Mouse (Mus musculus) heart, embryonic 14.5 days (tissue): ENCODE measurements around the gene Wnt9a. TPM values are rescaled to one million over a fixed set of nuclear protein-coding genes. Genes with fewer than 3 reads are reported as not detected.

Experiments
- ATAC-seq: fragments of 200-750 bp; cut with Nextera tagmentation; 2 replicates; pipeline ENCODE4 v1.8.0; 2017; ENCODE audit warnings: low read depth, moderate TSS enrichment; ENCODE audit not compliant: insufficient number of reproducible peaks, insufficient read depth, low FRiP score
- H3K27ac ChIP-seq, 2 experiments: fragments of 200-500 bp in 1 of 2; fragments of 300-500 bp in 1 of 2; sonication (generic) in 1 of 2; replicated peaks in 1 of 2; 2 replicates each; pipeline ENCODE4 v1.5.1; 2012 to 2014; ENCODE audit warnings: low read depth in 2 of 2, low read length in 2 of 2, control low read depth in 1 of 2, mild to moderate bottlenecking in 1 of 2, mixed read lengths in 1 of 2; ENCODE audit not compliant: control insufficient read depth in 1 of 2, insufficient read depth in 1 of 2
- H3K27me3 ChIP-seq: fragments of 300-500 bp; sonication (generic); 2 replicates; pipeline ENCODE4 v1.6.1; 2014; ENCODE audit warnings: mild to moderate bottlenecking, low read length, control low read depth; ENCODE audit not compliant: control insufficient read depth, insufficient read depth
- H3K36me3 ChIP-seq: fragments of 300-500 bp; sonication (generic); 2 replicates; pipeline ENCODE4 v1.6.1; 2014; ENCODE audit warnings: mild to moderate bottlenecking, control low read depth, low read length, mixed read lengths; ENCODE audit not compliant: control insufficient read depth, insufficient read depth
- H3K4me1 ChIP-seq, 2 experiments: fragments of 200-500 bp in 1 of 2; fragments of 300-500 bp in 1 of 2; sonication (generic) in 1 of 2; 2 replicates each; pipeline ENCODE4 v1.6.1; 2012 to 2014; ENCODE audit warnings: low read length in 2 of 2, control low read depth in 1 of 2, mixed read lengths in 1 of 2; ENCODE audit not compliant: control insufficient read depth in 2 of 2, insufficient read depth in 2 of 2
- H3K4me2 ChIP-seq: fragments of 300-500 bp; sonication (generic); 2 replicates; pipeline ENCODE4 v1.6.1; 2014; ENCODE audit warnings: mild to moderate bottlenecking, low read length
- H3K4me3 ChIP-seq, 2 experiments: fragments of 200-500 bp in 1 of 2; fragments of 300-500 bp in 1 of 2; sonication (generic) in 1 of 2; 2 replicates each; pipeline ENCODE4 v1.5.1; 2012 to 2014; ENCODE audit warnings: low read length in 2 of 2, mild to moderate bottlenecking in 2 of 2, control low read depth in 1 of 2, low read depth in 1 of 2, moderate library complexity in 1 of 2; ENCODE audit not compliant: control insufficient read depth in 1 of 2, insufficient read depth in 1 of 2
- H3K9ac ChIP-seq: fragments of 300-500 bp; sonication (generic); 2 replicates; pipeline ENCODE4 v1.6.1; 2014; ENCODE audit warnings: mild to moderate bottlenecking, low read length
- H3K9me3 ChIP-seq: fragments of 300-500 bp; sonication (generic); 2 replicates; pipeline ENCODE4 v1.6.1; 2016; ENCODE audit warnings: low read length, control low read depth; ENCODE audit not compliant: control insufficient read depth
- WGBS: fragments of 180-500 bp; shearing (Covaris S2); extraction: QIAGEN DNeasy Blood & Tissue Kit; methylation state at CpG from one replicate; pipeline ENCODE4 v1.1.7; 2014; 5-methylcytosine and 5-hydroxymethylcytosine counted together
- polyA plus RNA-seq: library from polyadenylated mRNA; unstranded; fragments of >200 nt; fragmentation: Nextera tagmentation; extraction: Ambion mirVana; gene quantifications from 2 replicates; pipeline ENCODE4 v1.2.1, GENCODE M21; 2014

Gene Wnt9a
- 0.97 and 1.2 TPM in 2 replicates for polyA plus RNA-seq

DNA sequence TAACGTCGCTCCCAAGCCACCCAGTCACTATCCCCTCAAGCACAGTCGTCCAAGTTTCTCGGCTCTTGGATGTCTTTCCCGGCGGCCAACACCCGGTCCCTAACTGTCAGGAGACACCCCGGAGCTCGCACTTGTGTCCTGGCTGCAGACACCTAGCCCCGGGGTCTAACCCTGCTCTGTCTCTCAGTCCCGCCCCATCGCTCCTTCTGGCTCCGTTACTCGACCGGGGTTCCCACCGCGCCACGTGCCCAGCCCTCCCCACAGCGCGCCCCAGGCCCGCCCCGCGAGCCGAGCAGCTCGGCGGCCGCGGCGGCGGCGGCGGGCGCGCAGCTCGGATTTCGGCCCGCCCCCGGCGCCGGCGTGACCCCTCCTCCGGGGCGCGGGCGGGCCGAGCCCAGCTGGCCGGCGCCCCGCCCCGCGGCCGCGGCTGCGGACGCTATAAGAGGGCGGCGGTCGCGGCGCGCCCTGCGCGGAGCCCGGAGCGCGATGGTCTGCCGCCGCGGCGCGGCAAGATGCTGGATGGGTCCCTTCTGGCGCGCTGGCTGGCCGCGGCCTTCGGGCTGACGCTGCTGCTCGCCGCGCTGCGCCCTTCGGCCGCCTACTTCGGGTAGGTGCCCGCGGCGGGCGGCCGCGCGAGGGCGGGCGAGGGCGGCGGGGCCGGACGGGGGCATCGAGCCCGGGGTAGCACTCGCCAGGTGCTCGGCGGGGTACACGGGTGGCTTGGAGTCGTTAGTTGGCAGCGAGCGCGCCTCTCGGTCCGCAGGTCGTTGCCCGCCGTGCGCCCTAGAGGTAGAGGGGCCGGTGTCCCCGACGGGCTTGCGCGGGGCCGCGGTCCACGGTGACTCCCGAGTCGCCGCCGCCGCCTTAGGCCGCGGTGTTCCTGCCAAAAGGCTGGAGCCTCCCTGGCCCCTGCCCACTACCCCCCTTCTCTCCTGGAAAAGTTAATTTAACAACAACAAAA, at the start of gene Wnt9a:
TSS of gene Wnt9a (plus strand) at position 468 of the 961 bp plus-strand sequence.
- peak; percentile 78 for ATAC-seq

DNA sequence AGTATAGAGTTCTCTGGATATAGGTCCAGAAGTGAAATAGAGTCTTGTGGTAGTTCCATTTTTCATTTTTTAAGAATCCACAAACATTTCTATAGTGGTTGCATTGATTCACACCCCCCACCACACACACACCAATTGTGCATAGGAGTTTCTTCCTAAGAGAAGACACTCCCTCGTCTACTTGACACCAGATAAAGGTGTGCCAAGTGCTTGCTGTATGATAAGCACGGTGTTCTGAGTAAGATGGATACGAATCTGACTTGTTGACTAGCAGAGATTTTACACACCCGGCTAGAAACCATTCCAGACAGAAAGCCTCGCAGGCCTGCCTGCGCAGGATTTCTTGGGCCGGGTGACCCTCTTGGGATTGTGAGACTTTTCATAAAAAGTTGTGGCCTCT, 47.1 kb upstream of the Wnt9a start:
- ATAC-seq, result no peak
- H3K4me3 ChIP-seq, result no peak overlapping the region
- H3K4me2 ChIP-seq, result no peak overlapping the region
- 42% methylated on average over 7 of the region's 7 CpGs for WGBS
- H3K9ac ChIP-seq, result no peak overlapping the region
- H3K4me1 ChIP-seq, result peaks cover 4 to 11% of the 10 kb centered on the region in 2 experiments; a peak in 3 of 4 replicates
- peaks cover 34% of the 10 kb centered on the region for H3K27me3 ChIP-seq
- no peaks in the 10 kb centered on the region for H3K36me3 ChIP-seq
- no peaks in the 10 kb centered on the region for H3K9me3 ChIP-seq
- H3K27ac ChIP-seq, result no peak overlapping the region

More for the DNA sequence above, at the start of gene Wnt9a:
- WGBS, result under 1% methylated on average over 107 of the region's 128 CpGs
- Histone ChIP-seq H3K36me3 (no peaks in the 10 kb centered on the region), H3K4me1 (peaks cover 11 to 30% of the 10 kb centered on the region in 2 experiments; a peak in 3 of 4 replicates), H3K4me3 (peak within 1 kb of the TSS; percentile 65 to 69), H3K4me2 (peak within 1 kb of the TSS; percentile 95), H3K27me3 (peaks cover 64% of the 10 kb centered on the region), H3K27ac (no peak within 1 kb of the TSS), H3K9ac (peak within 1 kb of the TSS; percentile 72), H3K9me3 (no peaks in the 10 kb centered on the region)

DNA sequence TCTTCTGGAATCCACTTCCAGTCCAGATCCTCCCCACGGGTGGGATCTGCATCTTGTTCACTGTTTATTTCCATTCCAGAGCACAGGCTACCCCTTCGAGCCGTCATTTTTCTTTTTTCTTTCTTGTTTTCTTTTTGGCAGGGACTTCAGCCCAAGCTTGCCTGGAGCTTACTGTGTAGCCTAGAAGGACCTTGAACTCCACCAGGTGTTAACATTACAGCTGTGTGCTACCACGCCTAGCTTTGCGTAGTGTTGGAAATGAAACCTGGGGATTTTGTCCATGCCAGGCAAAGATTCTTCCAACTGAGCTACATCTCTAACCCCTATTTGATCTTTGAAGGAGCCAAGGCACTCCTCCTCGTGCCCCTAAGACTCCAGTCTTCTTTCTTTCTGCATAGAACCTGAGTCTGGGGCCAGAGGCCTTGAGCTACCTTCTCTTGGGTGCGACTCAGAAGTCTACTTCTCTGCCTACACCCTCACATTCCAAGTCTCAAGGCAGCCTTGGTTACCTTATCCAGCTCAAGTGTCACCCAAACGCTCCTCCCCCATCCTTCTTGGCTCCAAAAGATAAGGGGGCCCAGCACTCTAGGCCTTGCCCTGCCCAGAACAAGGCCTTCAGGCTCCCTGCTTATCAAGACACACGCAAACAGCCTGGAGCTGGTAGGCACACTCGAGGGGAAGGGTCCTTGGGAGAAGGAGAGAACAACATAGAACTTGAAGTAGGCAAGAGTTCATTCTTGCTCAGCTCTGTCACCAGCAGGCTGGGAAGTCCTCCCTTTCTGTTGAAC, 45.8 kb upstream of the Wnt9a start:
- ATAC-seq, result no peak
- Histone ChIP-seq H3K27me3 (peaks cover 47% of the 10 kb centered on the region), H3K9me3 (no peaks in the 10 kb centered on the region)

DNA sequence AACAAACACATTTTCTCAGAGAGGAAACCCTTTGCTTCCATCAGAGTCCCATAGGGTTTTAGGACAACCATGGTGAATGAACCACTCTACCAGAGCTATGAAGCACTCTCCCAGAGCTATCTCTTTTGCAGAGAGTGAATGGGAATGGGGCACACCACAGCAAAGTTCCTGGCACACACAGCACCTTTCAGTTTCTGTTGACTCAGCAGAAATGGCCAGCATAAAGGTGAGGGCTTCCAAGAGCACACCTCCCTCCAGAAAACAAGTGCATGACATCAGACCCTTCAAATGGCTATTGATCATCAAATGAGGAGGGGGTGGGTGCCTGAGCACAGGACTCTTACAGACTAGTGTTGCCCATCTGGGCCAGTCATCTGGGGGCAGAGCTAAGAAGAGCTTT, 44.4 kb upstream of the Wnt9a start:
- Histone ChIP-seq H3K4me2 (no peak overlapping the region), H3K27me3 (peaks cover 61% of the 10 kb centered on the region), H3K4me1 (peaks cover 4 to 11% of the 10 kb centered on the region in 2 experiments; a peak in 3 of 4 replicates), H3K9me3 (no peaks in the 10 kb centered on the region), H3K27ac (no peak overlapping the region), H3K36me3 (no peaks in the 10 kb centered on the region), H3K4me3 (no peak overlapping the region), H3K9ac (no peak overlapping the region)
- ATAC-seq, result no peak

More for the DNA sequence above, 45.8 kb upstream of the Wnt9a start:
- 52% methylated on average over 10 of the region's 10 CpGs for WGBS
- Histone ChIP-seq H3K27ac (no peak overlapping the region), H3K4me2 (no peak overlapping the region), H3K4me1 (peaks cover 4 to 11% of the 10 kb centered on the region in 2 experiments; a peak in 3 of 4 replicates), H3K4me3 (no peak overlapping the region), H3K36me3 (no peaks in the 10 kb centered on the region), H3K9ac (no peak overlapping the region)

DNA sequence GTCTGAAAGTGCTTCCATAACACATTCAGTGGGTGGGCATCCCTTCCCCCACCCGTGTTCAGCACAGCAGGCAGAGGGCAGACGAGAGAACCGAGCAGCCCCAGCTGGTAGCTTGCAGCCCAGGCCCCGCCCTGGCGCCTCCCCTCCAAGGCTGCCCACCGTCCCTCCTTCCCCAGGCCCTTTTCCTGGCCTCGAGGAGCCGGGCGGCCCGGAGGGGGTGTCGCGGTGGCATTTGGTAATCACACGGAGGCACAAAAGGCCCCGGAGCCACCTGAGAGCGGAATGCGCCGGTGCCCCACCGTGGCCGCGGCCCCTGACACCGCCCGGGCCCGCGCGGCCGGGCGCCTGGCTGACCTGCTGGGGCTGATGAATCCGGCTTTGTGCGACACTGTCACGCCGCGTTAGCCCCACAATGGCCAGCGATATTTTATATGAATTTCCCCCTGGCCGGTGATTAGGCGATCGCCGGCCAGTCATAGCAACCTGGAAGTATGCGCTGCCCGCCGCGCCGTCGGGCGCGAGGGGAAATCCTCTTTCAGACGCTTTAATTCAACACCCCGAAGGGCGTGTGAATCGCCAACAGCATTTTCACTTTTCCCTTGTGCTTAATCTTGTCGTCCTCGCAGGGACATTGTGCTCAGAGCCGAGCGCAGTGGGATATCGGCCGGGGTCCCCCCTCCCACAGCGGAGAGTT, 42.7 kb upstream of the Wnt9a start:
- H3K4me2 ChIP-seq, result peak overlapping the region; percentile 90
- peaks cover 4 to 11% of the 10 kb centered on the region in 2 experiments; a peak in 3 of 4 replicates for H3K4me1 ChIP-seq
- no peak overlapping the region for H3K27ac ChIP-seq
- no peaks in the 10 kb centered on the region for H3K36me3 ChIP-seq
- under 1% methylated on average over 52 of the region's 56 CpGs for WGBS
- H3K9ac ChIP-seq, result peak overlapping the region; percentile 71
- peaks cover 5% of the 10 kb centered on the region; the same call in 1 of the 2 replicates for H3K9me3 ChIP-seq
- H3K4me3 ChIP-seq, result peak overlapping the region; percentile 49 to 56
- peak; percentile 56; the same call in 1 of the 2 replicates for ATAC-seq
- H3K27me3 ChIP-seq, result peaks cover 68% of the 10 kb centered on the region

DNA sequence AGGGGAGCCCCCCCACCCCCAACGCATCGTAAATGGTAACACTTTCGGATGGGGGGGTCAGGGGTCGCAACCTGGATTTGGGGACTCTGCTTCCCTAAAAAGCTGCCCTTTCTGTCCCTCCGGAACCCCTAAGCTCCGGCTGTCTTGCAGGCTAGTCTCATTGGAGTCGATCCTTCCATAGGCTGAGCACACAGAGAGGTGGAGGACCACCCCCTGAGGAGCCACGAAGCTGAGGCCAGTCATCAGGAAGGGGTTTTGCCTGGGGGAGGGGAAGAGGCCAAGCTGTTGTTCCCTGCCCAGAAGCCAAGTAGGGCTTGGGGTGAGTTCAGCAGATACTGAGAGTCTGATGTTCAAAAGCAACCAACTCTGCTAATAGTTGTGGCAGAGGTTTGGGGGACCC, 42.1 kb upstream of the Wnt9a start:
- H3K27me3 ChIP-seq, result peaks cover 68% of the 10 kb centered on the region
- ATAC-seq, result no peak
- H3K27ac ChIP-seq, result no peak overlapping the region
- 3% methylated on average over 8 of the region's 8 CpGs for WGBS
- H3K9ac ChIP-seq, result peak overlapping the region; percentile 71
- peak overlapping the region; percentile 90 for H3K4me2 ChIP-seq
- H3K9me3 ChIP-seq, result peaks cover 6% of the 10 kb centered on the region; the same call in 1 of the 2 replicates
- H3K36me3 ChIP-seq, result no peaks in the 10 kb centered on the region
- peaks cover 4 to 11% of the 10 kb centered on the region in 2 experiments; a peak in 3 of 4 replicates for H3K4me1 ChIP-seq
- H3K4me3 ChIP-seq, result peak overlapping the region; percentile 49 to 56
